Mouse (Mus musculus): ENCODE data around the gene Eif4g2. TPM values are rescaled to one million over a fixed set of nuclear protein-coding genes. Genes with fewer than 3 reads are reported as not detected.

Gene Eif4g2
- total RNA-seq, 1 experiment from 2014 or later = 972 TPM

DNA sequence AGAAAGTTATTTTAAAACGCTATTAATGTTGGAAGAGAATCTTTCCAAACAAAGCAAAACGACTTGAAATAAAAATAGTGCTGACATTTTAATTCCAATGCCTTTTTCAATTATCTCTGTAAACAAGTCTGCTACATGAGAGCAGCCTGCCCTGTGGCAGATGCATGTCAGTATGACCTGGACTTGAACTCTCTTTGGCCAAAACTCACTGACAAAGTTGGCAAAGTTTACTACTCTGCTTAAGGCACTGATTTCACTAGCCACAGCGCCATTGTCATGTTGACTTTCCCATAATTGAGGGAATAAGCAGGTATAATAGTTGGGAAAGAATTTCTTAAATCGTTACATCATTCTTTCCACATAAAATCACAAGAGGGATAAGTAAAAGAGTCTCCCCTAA, 62.0 kb downstream of the Eif4g2 start:
- no peak for ATAC-seq (replicated peaks in 1 of 2; ENCODE audit: insufficient read depth in 1 of 2, low FRiP score in 2 of 2, low TSS enrichment in 1 of 2, low read depth in 1 of 2, poor library complexity in 2 of 2, severe bottlenecking in 2 of 2)

Other genes with a start within 250 kb of the Eif4g2 start
- gene Rnf141, start 238.6 kb downstream of the Eif4g2 start, total RNA-seq (2017) = 66.5 and 76.7 TPM in 2 replicates
- 0.31 TPM in 1 of 2 replicates, not detected in the other for gene Lyve1, start 219.8 kb downstream of the Eif4g2 start, total RNA-seq (2017)
- 1.5 and 2.3 TPM in 2 replicates for gene Mrvi1, start 100.6 kb downstream of the Eif4g2 start, total RNA-seq (2017)
- 84.5 and 90.3 TPM in 2 replicates for gene Ctr9, start 54.1 kb downstream of the Eif4g2 start, total RNA-seq (2017)